Mouse (Mus musculus) retina, embryonic 14.5 days (tissue): ENCODE data around the gene Dll4.

Experiments
- DNase-seq: peaks from one replicate; pipeline ENCODE4 v3.0.0-alpha.2; 2015; ENCODE audit warnings: low spot score

Dll4 gene

DNA sequence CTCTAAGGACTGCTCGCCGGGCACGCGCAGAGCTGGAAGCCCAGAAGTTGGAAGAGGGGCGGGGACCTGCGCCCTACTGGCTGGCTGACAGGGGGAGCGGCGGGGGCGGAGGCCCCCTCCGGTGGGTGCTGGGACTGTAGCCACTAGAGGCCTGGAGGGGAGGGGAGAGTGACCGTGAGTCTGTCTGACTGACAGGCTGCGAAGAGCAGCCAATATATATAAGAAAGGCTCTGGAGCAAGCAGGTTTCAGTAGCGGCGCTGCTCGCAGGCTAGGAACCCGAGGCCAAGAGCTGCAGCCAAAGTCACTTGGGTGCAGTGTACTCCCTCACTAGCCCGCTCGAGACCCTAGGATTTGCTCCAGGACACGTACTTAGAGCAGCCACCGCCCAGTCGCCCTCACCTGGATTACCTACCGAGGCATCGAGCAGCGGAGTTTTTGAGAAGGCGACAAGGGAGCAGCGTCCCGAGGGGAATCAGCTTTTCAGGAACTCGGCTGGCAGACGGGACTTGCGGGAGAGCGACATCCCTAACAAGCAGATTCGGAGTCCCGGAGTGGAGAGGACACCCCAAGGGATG lies at the start of gene Dll4:
TSS of gene Dll4 (plus strand) at position 217 of the 576 bp plus-strand sequence.
- DNase-seq = peak; percentile 82

DNA sequence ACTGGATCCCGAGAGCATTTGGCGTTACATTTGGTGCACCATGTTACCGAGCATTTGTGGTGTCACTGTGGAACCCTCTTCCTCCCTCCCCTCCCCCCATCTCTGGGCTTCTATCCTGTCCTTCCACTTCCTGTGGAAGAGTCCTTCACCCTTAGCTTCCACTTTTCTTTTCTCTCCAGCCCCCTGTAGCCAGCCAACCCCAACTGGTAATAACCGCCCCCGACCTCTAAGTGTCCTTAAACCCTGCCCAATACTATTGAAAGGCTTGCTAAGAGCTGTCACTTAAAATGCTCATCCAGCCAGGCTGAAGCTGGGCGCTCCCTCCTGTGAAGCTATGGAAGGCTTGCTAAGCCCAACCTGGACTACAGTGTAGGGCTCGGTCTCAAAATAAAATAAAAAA lies 48.7 kb upstream of the Dll4 start:
- DNase-seq = no peak

DNA sequence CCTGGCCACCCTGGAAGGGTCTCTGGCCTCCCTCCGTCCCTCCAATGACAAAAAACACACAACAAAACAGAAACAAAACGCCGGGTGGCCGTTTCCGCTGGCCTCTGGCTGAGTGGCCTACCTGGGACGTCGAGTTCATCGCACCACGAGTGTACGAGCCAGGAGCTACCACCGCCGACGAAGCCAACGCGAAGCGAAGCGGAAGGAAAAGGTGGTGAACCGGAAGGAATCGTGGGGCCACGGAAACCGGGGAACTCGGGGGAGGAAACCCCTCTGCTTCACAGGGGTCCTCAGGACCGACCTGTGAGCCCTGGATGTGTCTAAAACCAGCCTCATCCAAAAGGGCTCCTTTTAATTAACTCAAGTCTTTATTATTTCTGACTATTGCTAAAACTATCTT lies 47.8 kb upstream of the Dll4 start:
- DNase-seq = peak; percentile 47

DNA sequence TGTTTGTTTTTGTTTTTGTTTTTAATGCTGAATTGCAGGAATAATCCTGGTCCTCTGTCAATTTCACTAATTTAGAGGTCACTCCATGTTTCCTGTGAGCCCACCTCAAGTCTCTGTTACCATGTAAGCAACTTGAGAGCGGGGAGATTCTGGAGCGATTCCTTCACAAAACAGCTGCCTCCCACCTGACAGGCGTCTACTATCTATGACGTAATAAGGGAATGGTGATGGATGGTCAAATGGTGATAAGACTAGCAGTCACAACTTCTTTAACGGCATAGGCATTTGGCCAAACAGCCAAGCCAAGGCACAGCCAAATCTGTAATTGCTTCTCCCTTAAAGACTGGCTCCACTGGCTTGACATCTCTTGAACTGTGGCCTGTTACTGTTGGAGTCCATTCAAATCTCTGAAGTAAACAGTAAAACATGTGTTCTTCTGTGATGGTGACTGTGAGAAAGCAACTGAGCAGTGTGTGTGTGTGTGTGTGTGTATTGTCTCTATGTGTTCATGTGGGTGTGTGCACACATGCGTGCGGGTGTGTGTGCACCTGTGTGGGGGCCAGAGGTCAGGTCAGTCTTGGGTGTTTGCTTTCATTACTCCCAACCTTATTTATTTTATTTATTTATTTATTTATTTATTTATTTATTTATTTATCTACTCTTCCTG lies 43.6 kb upstream of the Dll4 start:
- DNase-seq = no peak

DNA sequence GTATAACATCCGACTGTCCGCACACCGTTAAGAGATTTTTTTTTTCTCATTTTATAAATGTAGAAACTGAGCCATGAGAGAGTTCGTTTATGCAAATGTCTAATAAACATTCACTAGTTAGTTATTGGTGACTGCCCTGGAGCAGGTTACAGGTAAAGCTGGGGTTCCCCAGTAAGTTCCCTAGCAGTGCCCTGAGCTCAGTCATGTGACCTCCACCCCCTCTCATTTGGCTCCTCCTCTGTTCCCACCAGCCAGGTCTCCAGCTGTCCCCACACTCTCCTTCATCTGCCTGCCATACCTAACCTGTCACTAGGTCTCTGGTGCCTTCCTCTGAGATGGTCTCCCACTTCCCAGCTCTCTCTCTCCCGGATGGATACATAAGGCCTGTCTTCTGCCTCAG lies 38.2 kb upstream of the Dll4 start:
- DNase-seq = no peak

DNA sequence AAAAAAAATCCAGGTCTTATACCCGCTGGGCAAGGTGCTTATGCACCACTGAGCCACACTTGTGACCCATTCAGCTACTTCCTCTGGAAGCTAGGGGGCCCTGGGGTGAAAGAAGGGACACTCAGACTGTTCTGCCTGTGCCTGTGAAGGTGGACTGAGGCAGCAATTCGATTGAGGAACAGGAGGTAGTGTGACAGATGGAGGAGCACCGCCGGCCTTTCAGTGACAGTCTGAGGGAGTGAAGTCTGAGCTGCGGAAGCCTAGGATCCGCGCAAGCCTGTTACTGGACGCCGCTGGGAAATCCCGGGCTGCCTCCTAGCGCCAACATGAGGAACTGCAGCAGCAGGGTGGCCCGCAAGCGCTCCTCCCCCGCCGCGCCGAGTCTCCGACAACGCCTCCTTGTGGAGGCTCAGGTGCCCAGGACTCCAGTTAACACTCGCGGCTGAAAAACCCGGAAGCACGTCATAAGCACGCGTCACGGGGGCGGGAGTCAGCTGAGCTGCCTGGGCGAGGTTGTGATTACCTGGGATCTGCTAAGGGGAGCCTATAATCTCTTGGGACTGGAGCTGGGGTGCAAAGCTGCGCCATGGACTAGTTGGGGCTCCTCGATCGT lies 37.2 kb upstream of the Dll4 start, which contains the start of gene Vps18:
TSS of gene Vps18 (plus strand) at position 471 of the 613 bp plus-strand sequence.
- peak; percentile 98 for DNase-seq

DNA sequence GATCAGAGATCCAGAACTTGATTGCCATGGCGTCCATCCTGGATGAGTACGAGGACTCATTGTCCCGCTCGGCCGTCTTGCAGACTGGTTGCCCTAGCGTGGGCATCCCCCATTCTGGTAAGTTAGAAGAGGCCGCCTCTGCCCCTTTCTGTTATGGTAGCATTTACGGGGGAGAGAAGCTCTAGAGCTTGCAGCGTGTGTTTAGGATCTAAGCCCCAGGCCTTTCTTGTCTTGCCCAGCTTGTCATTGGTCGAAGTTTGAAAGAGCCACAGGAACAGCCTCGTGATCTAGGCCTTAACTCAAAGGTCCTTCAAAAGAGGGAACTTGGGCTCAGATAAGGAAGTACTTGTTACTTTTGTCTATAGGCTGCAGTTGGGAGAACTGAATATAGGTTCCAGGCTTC lies 36.6 kb upstream of the Dll4 start:
- no peak for DNase-seq

DNA sequence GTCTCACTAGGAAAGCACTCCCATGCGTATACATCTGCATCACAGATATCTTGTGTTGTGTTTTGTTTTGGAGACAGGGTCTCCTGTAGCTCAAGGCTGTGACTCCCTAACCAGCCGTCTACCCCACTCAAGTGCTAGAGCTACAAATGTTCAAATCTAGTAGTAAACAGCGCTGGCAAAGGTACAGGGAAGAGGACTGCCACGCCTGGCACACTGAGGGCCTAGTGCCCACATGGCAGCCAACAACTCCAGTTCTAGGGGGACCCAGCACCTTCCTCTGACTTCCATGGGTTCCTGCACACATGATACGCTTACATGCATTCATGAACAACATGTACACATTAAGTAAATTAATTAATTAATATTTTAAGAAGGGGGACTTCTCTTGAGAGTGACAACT lies 33.3 kb upstream of the Dll4 start:
- no peak for DNase-seq

DNA sequence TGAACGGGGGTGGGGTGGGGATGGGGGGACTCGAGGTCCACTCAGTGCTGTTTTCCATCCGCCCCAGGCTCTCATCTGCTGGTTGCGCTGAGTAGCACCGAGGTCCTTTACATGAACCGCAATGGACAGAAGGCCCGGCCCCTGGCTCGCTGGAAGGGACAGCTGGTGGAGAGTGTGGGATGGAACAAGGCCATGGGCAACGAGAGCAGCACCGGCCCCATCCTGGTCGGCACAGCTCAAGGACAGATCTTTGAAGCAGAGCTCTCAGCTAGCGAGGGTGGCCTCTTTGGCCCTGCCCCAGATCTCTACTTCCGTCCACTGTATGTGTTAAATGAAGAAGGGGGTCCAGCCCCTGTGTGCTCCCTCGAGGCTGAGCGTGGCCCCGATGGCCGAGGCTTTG lies 32.7 kb upstream of the Dll4 start:
- DNase-seq = no peak

DNA sequence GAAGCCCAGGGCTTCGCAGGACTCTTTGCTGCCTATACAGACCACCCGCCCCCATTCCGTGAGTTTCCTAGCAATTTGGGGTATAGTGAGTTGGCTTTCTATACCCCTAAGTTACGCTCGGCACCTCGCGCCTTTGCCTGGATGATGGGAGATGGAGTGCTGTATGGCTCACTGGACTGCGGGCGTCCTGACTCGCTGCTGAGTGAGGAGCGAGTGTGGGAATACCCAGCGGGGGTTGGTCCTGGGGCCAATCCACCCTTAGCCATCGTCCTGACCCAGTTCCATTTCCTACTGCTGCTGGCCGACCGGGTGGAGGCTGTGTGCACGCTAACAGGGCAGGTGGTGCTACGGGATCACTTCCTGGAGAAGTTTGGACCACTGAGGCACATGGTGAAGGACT lies 32.3 kb upstream of the Dll4 start:
- DNase-seq = no peak

DNA sequence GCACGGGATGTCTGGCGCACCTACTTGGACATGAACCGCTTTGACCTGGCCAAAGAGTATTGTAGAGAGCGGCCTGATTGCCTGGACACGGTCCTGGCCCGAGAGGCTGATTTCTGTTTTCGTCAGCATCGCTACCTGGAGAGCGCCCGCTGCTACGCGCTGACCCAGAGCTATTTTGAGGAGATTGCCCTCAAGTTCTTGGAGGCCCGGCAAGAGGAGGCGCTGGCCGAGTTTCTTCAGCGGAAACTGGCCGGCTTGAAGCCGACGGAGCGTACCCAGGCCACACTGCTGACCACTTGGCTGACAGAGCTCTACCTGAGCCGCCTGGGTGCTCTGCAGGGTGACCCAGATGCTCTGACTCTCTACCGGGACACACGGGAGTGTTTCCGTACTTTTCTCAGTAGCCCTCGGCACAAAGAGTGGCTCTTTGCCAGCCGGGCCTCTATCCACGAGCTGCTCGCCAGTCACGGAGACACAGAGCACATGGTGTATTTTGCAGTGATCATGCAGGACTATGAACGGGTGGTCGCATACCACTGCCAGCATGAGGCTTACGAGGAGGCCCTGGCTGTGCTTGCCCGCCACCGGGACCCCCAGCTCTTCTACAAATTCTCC lies 31.7 kb upstream of the Dll4 start:
- DNase-seq = no peak

DNA sequence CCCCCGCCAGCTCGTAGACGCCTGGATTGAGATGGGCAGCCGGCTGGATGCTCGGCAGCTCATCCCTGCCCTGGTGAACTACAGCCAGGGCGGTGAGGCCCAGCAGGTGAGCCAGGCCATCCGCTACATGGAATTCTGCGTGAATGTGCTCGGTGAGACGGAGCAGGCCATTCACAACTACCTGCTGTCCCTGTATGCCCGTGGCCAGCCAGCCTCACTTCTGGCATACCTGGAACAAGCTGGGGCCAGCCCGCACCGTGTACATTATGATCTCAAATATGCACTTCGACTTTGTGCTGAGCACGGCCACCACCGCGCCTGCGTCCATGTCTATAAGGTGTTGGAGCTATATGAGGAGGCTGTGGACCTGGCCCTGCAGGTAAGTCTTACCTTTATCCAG lies 31.2 kb upstream of the Dll4 start:
- no peak for DNase-seq

DNA sequence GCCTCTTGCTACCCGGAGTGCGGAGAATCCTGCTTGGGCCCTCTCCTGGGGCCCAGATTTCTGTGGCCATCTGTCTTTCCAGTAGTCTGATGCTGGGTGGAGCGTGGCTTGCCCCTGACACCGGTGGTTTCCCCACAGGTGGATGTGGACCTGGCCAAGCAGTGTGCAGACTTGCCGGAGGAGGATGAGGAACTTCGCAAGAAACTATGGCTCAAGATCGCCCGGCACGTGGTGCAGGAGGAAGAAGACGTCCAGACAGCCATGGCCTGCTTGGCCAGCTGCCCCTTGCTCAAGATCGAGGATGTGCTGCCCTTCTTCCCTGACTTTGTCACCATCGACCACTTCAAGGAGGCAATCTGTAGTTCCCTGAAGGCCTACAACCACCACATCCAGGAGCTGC lies 28.8 kb upstream of the Dll4 start:
- DNase-seq = no peak

DNA sequence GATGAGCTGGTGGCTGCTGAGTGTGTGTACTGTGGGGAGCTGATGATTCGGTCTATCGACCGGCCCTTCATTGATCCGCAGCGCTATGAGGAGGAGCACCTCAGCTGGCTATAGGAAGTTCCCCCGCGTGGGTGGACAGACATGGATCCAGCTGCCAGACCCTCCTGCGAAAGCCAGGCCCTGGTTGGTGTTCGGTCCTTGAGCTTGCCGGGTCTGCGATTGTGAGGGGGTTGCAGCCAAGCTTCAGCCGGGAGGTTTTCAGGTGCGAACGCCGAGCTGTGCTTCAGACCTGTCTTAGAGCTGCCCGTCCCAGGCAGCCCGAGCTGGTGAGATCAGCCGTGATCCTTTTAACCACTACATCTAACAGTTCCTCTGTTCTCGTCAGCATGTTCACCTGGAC lies 28.1 kb upstream of the Dll4 start:
- no peak for DNase-seq

DNA sequence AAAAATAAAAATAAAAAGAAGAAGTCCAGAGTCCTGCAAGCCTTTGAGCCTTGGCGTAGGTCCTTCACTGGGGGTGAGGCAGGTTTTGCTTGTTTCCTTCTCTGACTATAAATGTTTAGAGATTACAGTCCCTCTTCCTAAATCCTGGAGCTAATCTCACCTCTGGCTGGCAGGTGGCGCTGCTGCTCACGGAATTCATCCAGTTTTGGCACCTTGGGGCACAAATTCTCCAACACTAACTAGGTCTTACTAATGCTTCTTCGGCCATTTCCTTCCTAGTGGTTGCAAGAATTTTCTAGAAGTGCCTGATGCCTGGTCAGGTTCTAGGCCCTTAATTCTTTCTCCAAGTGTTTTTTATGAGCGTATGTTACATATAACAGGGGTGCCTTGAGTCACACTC lies 27.3 kb upstream of the Dll4 start:
- DNase-seq = peak; percentile 81

DNA sequence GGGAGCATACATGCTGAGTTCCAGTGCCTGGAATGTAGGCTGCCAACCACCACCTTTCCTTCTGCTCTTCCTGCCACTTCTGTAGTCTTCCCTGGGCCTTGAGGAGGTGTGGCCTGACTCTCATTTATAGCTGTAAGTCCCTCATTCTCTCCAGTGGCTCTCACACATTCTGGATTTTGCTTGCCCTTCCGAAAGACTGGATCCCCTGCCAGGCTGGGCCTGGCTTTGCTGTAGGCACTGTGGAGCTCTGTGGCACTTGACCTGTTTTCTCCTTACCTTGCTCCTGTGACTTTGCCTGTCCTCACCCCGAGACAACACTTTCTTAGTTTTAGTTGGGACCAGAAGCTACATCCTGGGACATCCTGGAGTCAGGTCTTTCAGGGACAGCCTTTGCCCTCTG lies 26.7 kb upstream of the Dll4 start:
- no peak for DNase-seq

DNA sequence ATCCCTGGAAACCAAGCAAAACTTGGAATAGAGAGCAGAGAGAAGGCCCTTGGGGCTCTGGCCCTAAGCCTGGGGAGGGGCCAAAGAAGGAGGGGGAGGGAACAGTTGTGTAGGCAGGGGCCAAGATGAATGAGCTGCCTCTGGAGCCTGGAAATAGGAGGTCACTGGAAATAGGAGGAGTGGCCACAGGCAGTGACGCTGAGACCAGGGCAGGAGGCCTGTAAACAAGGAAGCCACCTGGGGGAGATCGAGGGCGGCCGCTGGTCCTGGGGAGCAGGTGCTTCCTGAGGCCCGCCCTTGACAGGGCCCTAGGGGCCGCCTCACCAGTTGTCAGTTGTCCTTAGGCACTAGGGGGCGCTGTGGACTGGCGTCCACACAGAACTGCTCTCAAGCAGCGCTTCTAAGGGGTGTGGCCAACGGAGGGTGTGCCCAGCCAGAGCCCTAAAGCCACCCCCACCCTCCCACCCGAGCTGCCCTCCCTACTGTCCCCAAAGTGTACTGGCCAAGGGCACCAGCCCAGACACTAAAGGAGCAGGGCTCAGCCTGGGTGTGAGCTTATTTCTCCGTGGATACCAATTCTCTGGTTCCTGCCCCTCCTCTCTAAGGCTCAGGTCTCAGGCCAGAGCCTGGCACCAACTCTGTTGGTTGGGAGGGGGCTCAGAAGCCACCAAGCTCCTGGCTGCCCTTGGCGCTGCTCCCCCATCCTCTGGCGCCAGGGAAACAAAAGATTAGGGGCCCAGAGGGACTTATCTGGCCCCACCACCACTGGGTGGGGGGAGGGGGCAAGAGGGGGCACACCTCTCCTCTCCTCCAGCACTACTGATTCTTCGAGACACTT lies 25.4 kb upstream of the Dll4 start:
- DNase-seq = peak; percentile 97

DNA sequence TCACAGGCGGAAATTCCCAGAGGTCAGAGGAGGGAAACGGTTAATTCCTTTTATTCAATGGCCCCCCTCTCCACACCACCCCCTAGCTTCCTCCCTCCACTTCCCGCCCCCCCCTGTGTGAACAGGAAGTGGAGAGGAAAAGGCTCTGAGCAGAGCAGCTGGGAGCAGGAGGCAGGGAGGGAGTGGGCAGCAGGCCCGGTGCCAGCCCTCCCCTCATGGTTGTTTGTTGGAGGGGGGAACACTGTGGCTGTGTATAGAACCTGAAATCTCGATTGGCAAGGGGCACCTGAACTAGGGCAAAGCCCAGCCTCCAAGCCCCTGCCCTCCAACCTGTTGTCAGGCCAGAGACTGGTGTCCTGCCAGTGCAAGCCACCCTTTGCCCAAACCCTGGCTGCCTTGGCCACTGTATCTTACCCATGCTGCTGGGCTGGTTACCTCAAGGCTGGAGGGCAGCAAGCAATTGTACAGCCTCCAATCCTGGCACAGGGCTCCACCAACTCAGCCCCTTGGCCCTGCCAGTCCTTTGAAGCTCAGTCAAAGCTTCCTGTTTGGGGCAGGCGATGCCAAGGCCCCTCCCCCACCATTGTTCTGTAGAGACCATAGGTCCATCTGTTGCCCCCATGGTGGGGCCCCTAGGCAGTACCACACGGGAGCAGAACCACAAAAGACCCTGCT lies 24.6 kb upstream of the Dll4 start:
- DNase-seq = peak; percentile 54

DNA sequence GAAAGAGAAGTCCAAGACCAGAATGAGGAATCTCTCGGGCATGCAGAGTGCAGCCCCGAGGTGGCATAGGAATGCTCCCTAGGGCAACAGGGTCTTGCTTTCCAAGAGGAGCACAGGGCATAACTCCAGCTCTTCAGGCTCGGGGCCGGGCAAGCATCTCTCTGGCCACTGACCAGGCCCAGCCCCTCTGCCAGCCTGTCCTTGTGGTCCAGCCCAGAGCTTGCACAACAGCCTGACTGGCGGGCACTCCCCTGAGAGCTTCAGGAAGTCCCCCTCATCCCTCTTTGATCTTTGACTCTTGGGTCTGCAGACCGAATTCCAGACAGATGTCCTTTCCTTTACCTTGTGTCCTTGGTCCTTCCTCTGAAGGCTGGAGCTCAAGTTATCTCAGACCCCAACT lies 22.7 kb upstream of the Dll4 start:
- DNase-seq = no peak

DNA sequence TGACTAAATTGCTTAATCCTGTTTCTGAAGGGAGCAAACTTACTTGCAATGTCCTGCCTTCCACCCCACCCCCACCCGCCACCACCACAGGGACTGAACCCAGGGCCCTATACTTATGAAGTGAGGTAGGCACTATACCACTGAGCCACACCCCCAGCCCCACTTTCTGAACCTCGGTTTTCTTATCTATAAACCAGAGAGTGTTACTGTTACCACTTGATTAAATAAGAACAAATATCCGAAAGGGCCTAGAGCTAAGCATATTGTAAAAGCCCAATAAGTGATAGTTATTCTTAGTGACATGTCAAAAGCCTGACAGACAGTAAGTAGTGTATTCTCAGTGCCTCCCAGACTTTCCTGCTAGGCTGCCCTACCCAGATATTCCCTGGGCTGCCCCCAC lies 21.2 kb upstream of the Dll4 start:
- DNase-seq = peak; percentile 73

DNA sequence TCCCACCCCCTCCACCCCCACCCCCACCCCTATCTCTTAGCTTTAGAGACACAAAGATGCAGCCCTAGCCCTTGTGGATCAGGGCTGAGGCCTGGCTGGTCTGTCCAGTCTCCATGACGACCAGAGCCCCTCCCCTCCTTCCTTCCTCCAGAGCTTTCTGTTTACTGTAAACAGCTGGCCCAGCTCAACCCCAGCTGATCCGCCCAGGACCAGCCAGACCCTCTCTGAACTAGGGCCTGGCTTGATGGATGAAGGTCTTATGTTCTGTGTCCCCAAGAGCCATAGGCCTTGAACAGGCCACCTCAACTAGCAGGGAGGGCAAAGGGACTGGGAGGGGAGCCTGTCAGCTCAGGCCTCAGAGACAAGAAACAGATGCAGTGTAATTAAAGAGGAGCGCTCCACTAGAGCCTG lies 20.8 kb upstream of the Dll4 start:
- DNase-seq = peak; percentile 79

DNA sequence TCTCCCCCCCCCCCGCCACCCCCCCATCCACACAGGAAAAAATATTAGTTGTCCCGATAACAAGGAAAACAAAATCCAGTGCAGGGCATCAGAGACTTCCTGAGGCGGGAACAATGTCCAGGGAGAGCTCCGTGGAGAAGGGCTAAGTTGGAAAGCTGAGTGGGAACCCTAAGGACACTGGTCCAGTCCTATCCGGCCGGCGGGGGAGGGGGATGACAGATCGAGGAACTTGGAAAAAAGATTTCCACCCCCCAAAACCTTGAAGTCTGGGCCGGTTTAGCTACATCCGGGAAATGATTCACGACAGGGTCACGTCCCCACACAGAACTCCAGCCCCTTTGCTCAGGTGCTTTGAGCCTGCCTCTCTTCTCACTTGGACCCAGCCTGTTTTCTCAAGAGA lies 14.0 kb upstream of the Dll4 start:
- no peak for DNase-seq
